Mouse (Mus musculus): ENCODE data around the gene Hck. TPM values are rescaled to one million over a fixed set of nuclear protein-coding genes. Genes with fewer than 3 reads are reported as not detected.

The Hck gene
- polyA plus RNA-seq, 1 experiment, result 78.9 TPM

DNA sequence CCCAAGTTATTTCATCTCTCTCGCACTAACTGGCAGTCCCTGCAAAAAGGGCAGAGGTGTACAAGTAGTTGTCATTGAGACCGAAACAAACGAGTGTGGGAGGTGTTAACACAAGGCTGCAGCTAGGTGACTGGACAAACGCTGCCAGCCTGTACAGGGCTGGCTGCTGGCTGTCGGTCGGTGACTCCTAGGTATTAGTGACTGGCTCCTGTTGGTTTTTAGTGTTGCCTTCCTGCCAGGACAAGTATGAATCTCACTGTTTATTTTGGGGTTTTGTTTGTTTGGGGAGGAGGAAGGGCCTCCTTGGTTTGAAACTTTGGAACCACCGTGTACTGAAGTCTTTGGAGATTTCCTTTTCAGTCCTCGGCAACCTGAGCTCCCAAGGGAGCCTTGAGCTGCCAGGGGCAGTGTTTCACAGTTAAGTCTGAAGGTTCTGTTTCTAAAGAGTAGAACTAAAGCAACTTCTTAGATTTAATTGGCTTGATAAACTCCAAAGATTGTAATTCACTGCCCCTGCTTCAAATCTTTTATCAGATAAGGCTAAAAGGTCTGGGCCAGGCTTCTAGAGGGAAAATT is 67.8 kb downstream of the Hck start:
- WGBS, result 76% methylated on average over 8 of the region's 8 CpGs
- no peak overlapping the region for H3K27ac ChIP-seq (ENCODE audit: insufficient read depth, low read length)
- TF ChIP-seq POLR2A (IDR thresholded peaks at IDR 0.05; ENCODE audit: low read depth, low read length) (no peak), CTCF (IDR thresholded peaks at IDR 0.05; ENCODE audit: extremely low read depth, insufficient read depth, insufficient read length, insufficient replicate concordance) (no peak)
- no peak for DNase-seq (ENCODE audit: low read depth in 1 of 2, low spot score in 2 of 2)
- no peaks in the 10 kb centered on the region for H3K4me1 ChIP-seq (ENCODE audit: control insufficient read depth, insufficient read depth, insufficient read length)
- no peak overlapping the region for H3K4me3 ChIP-seq (ENCODE audit: extremely low read depth, insufficient read depth, insufficient read length)
- no peaks in the 10 kb centered on the region for H3K27me3 ChIP-seq (ENCODE audit: control insufficient read depth, insufficient read depth, low read length)
- peaks cover 4% of the 10 kb centered on the region for H3K36me3 ChIP-seq (ENCODE audit: control insufficient read depth, insufficient read depth, low read length)

- no peak overlapping the region for H3K27ac ChIP-seq (ENCODE audit: insufficient read depth, low read length)
- H3K4me3 ChIP-seq (ENCODE audit: extremely low read depth, insufficient read depth, insufficient read length), result no peak overlapping the region
- DNase-seq (ENCODE audit: low read depth in 1 of 2, low spot score in 2 of 2), result no peak
- no peaks in the 10 kb centered on the region for H3K27me3 ChIP-seq (ENCODE audit: control insufficient read depth, insufficient read depth, low read length)
- no peaks in the 10 kb centered on the region for H3K4me1 ChIP-seq (ENCODE audit: control insufficient read depth, insufficient read depth, insufficient read length)
- WGBS, result 86% methylated on average over 3 of the region's 3 CpGs
- H3K36me3 ChIP-seq (ENCODE audit: control insufficient read depth, insufficient read depth, low read length), result peaks cover 8% of the 10 kb centered on the region
- TF ChIP-seq POLR2A (IDR thresholded peaks at IDR 0.05; ENCODE audit: low read depth, low read length) (no peak), CTCF (IDR thresholded peaks at IDR 0.05; ENCODE audit: extremely low read depth, insufficient read depth, insufficient read length, insufficient replicate concordance) (no peak)
These were observed 68.9 kb downstream of the Hck start for GRCm38 (mm10) chr2:153177188-153177587.

DNA sequence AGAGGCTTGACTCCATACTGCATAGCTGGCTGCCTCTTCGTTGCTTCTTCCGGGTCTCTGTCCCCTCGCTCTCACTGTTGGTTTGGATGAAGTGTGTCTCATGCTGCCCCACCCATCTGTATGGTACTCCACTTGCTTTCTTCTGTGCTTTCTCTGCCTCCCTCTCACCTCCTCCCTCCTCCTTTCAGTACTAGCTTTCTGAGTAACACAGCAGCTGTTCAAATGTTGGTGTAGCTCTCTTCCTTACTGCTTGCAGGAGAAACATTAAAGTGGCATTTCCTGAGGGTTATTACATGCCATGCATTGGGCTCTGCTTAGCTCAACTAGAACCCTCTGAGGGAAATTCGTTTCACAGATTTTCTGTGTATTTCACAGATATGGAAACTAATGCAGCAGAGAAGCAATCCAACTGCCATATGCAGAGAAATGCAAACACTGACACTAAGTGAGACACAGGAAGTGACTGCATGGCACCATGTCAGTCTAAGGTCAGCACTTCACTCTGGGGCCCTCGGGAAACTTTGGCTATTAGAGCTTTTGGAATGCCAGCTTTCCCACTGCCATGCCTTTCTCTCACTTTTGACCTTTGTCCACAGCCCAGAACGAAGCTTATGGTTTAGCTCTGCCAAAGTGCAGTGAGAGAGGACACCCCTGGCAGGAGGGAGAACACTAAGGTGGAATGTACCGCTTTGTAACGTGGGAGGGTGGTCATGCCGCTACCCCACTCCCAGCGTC is 71.0 kb downstream of the Hck start:
- Histone ChIP-seq H3K4me3 (ENCODE audit: extremely low read depth, insufficient read depth, insufficient read length) (no peak overlapping the region), H3K27me3 (ENCODE audit: control insufficient read depth, insufficient read depth, low read length) (no peaks in the 10 kb centered on the region), H3K27ac (ENCODE audit: insufficient read depth, low read length) (no peak overlapping the region), H3K4me1 (ENCODE audit: control insufficient read depth, insufficient read depth, insufficient read length) (no peaks in the 10 kb centered on the region), H3K36me3 (ENCODE audit: control insufficient read depth, insufficient read depth, low read length) (peaks cover 18% of the 10 kb centered on the region)
- DNase-seq (ENCODE audit: low read depth in 1 of 2, low spot score in 2 of 2), result no peak
- TF ChIP-seq CTCF (IDR thresholded peaks at IDR 0.05; ENCODE audit: extremely low read depth, insufficient read depth, insufficient read length, insufficient replicate concordance), result no peak
- TF ChIP-seq POLR2A (IDR thresholded peaks at IDR 0.05; ENCODE audit: low read depth, low read length), result no peak
- WGBS, result 93% methylated on average over 10 of the region's 10 CpGs

GRCm38 (mm10) chr2:153179961-153180360 is 71.7 kb downstream of the Hck start:
- H3K36me3 ChIP-seq (ENCODE audit: control insufficient read depth, insufficient read depth, low read length), result peaks cover 18% of the 10 kb centered on the region
- no peak overlapping the region for H3K27ac ChIP-seq (ENCODE audit: insufficient read depth, low read length)
- H3K27me3 ChIP-seq (ENCODE audit: control insufficient read depth, insufficient read depth, low read length), result no peaks in the 10 kb centered on the region
- H3K4me3 ChIP-seq (ENCODE audit: extremely low read depth, insufficient read depth, insufficient read length), result no peak overlapping the region
- WGBS, result 89% methylated on average over 3 of the region's 3 CpGs
- no peak for DNase-seq (ENCODE audit: low read depth in 1 of 2, low spot score in 2 of 2)
- H3K4me1 ChIP-seq (ENCODE audit: control insufficient read depth, insufficient read depth, insufficient read length), result no peaks in the 10 kb centered on the region
- no peak for TF ChIP-seq CTCF (IDR thresholded peaks at IDR 0.05; ENCODE audit: extremely low read depth, insufficient read depth, insufficient read length, insufficient replicate concordance)

DNA sequence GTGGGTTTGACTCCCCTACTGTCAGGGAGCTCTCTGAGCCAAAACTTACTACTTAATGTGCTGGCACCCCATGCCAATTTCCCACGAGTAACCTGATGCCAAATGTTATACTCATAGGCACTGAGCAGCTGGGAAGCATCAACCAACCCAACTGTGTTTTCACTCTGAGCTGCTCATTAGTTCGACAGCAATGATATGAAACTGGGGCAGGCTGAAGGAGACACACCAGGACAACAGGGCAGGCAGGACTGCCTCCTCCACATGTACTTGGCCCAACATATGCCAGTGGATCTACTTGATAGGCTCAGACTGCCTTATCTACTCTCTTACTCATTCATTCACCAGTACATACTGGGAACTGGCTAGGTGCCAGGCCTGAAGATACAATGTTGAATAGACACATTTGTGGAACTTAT is 77.9 kb downstream of the Hck start:
- Histone ChIP-seq H3K36me3 (ENCODE audit: control insufficient read depth, insufficient read depth, low read length) (peaks cover 49% of the 10 kb centered on the region), H3K4me3 (ENCODE audit: extremely low read depth, insufficient read depth, insufficient read length) (no peak overlapping the region), H3K27ac (ENCODE audit: insufficient read depth, low read length) (no peak overlapping the region), H3K4me1 (ENCODE audit: control insufficient read depth, insufficient read depth, insufficient read length) (no peaks in the 10 kb centered on the region), H3K27me3 (ENCODE audit: control insufficient read depth, insufficient read depth, low read length) (no peaks in the 10 kb centered on the region)
- DNase-seq (ENCODE audit: low read depth in 1 of 2, low spot score in 2 of 2), result no peak
- TF ChIP-seq POLR2A (IDR thresholded peaks at IDR 0.05; ENCODE audit: low read depth, low read length) (no peak), CTCF (IDR thresholded peaks at IDR 0.05; ENCODE audit: extremely low read depth, insufficient read depth, insufficient read length, insufficient replicate concordance) (no peak)
- 81% methylated on average over 2 of the region's 2 CpGs for WGBS

DNA sequence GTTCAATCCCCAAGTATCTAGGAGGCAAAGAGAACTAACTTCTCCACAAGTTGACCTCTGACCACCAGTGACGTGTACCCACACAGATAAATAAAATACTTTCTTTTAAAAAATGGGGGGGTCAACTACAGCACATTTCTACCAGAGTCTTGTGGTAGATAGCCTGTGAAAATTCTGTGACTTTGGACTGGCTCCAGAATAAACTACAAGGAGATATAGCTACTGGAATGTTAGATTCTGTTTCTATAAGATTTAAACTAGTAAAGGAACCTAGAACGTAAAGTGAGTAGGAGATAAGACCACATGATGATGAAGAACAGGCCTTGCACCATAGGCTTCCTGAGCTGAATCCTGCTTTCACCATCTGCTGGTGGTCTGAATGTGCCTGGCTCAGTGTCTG is 79.6 kb downstream of the Hck start:
- WGBS, result 83% methylated on average over 2 of the region's 2 CpGs
- no peaks in the 10 kb centered on the region for H3K27me3 ChIP-seq (ENCODE audit: control insufficient read depth, insufficient read depth, low read length)
- no peak overlapping the region for H3K4me3 ChIP-seq (ENCODE audit: extremely low read depth, insufficient read depth, insufficient read length)
- H3K36me3 ChIP-seq (ENCODE audit: control insufficient read depth, insufficient read depth, low read length), result peaks cover 48% of the 10 kb centered on the region
- TF ChIP-seq POLR2A (IDR thresholded peaks at IDR 0.05; ENCODE audit: low read depth, low read length), result no peak
- H3K4me1 ChIP-seq (ENCODE audit: control insufficient read depth, insufficient read depth, insufficient read length), result no peaks in the 10 kb centered on the region
- no peak overlapping the region for H3K27ac ChIP-seq (ENCODE audit: insufficient read depth, low read length)
- DNase-seq (ENCODE audit: low read depth in 1 of 2, low spot score in 2 of 2), result no peak

DNA sequence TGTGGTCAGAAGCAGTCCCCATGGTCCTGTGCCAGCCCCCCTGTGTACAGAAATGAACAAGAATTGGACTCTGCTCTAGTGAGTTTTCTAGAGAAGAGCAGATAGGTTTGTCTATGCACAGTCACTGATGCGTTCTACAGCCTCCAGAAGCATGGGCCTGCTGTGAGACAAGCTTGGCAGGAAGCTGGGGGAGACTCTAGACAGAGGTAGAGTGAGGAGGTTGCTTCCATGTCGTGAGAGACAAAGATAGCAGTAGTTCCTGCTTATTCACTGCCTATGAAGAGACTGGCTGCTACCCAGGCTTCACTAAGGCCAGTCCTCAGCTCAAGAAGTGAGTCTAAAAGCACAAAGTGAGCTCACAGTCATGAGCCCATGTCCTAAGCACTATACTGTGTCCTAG is 83.0 kb downstream of the Hck start:
- no peak for DNase-seq (ENCODE audit: low read depth in 1 of 2, low spot score in 2 of 2)
- Histone ChIP-seq H3K36me3 (ENCODE audit: control insufficient read depth, insufficient read depth, low read length) (peaks cover 55% of the 10 kb centered on the region), H3K27me3 (ENCODE audit: control insufficient read depth, insufficient read depth, low read length) (no peaks in the 10 kb centered on the region), H3K4me3 (ENCODE audit: extremely low read depth, insufficient read depth, insufficient read length) (no peak overlapping the region), H3K27ac (ENCODE audit: insufficient read depth, low read length) (no peak overlapping the region), H3K4me1 (ENCODE audit: control insufficient read depth, insufficient read depth, insufficient read length) (no peaks in the 10 kb centered on the region)
- 90% methylated on average over 2 of the region's 2 CpGs for WGBS
- no peak for TF ChIP-seq POLR2A (IDR thresholded peaks at IDR 0.05; ENCODE audit: low read depth, low read length)
- TF ChIP-seq CTCF (IDR thresholded peaks at IDR 0.05; ENCODE audit: extremely low read depth, insufficient read depth, insufficient read length, insufficient replicate concordance), result no peak

Data from spleen, adult 2 months (tissue).